Mouse (Mus musculus): ENCODE results near the gene Gbx1.

DNA sequence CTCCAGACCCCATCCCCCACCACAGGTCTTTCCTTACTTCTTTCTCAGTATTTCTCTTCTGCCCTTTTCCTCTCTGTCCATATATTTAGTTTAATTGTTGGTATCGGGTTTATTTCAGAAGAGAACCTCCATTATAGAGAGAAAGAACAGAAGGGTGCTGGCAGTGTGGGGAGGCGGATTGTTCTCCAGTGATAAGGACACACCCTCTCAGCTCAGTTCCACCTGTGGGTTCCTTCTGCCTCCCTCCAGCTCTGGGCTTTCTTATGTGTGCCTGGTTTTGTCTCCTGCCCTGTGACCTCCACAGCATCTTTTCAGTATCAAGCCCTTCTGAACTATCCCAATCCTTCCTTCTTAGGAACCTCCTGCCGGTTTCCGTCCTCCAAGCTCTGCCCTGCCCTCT lies 2.5 kb downstream of the Gbx1 start:
- no peak for TF ChIP-seq CTCF (IDR thresholded peaks at IDR 0.05; ENCODE audit: low read depth)
- no peak for TF ChIP-seq EP300 (IDR thresholded peaks at IDR 0.05; ENCODE audit: low read depth)
